Mouse (Mus musculus) liver, embryonic 15.5 days (tissue): ENCODE results near the gene Tnip2. TPM values are rescaled to one million over a fixed set of nuclear protein-coding genes. Genes with fewer than 3 reads are reported as not detected.

ENCODE experiments used
- ATAC-seq: fragments of 200-750 bp; cut with Nextera tagmentation; 2 replicates; pipeline ENCODE4 v1.8.0; 2017; ENCODE audit warnings: moderate number of reproducible peaks, mild to moderate bottlenecking, moderate library complexity; ENCODE audit not compliant: insufficient read depth
- H3K27ac ChIP-seq: fragments of 300-500 bp; sonication (generic); replicated peaks from 2 replicates; pipeline ENCODE4 v1.5.1; 2015; ENCODE audit warnings: mild to moderate bottlenecking, inconsistent platforms
- H3K27me3 ChIP-seq: fragments of 300-500 bp; sonication (generic); 2 replicates; pipeline ENCODE4 v1.6.1; 2015; ENCODE audit warnings: mild to moderate bottlenecking, inconsistent platforms
- H3K36me3 ChIP-seq: fragments of 300-500 bp; sonication (generic); replicated peaks from 2 replicates; pipeline ENCODE4 v1.6.1; 2015; ENCODE audit warnings: moderate library complexity, mild to moderate bottlenecking, inconsistent platforms
- H3K4me1 ChIP-seq: fragments of 300-500 bp; sonication (generic); replicated peaks from 2 replicates; pipeline ENCODE4 v1.6.1; 2015; ENCODE audit warnings: inconsistent platforms
- H3K4me2 ChIP-seq: fragments of 300-500 bp; sonication (generic); 2 replicates; pipeline ENCODE4 v1.6.1; 2015; ENCODE audit warnings: moderate library complexity, mild to moderate bottlenecking, inconsistent platforms
- H3K4me3 ChIP-seq: fragments of 300-500 bp; sonication (generic); replicated peaks from 2 replicates; pipeline ENCODE4 v1.5.1; 2015; ENCODE audit warnings: mild to moderate bottlenecking, inconsistent platforms
- H3K9ac ChIP-seq: fragments of 300-500 bp; sonication (generic); 2 replicates; pipeline ENCODE4 v1.6.1; 2015; ENCODE audit warnings: moderate library complexity, mild to moderate bottlenecking, inconsistent platforms
- H3K9me3 ChIP-seq: fragments of 300-500 bp; sonication (generic); replicated peaks from 2 replicates; pipeline ENCODE4 v1.6.1; 2016; ENCODE audit warnings: inconsistent platforms
- WGBS: fragments of 180-500 bp; shearing (Covaris S2); methylation state at CpG from one replicate; pipeline ENCODE4 v1.1.7; 2015; ENCODE audit warnings: mixed read lengths; ENCODE audit not compliant: insufficient replicate concordance; 5-methylcytosine and 5-hydroxymethylcytosine counted together
- polyA plus RNA-seq: library from polyadenylated mRNA; unstranded; fragments of >200 nt; fragmentation: Nextera tagmentation; extraction: Ambion mirVana; gene quantifications from 2 replicates; pipeline ENCODE4 v1.2.1, GENCODE M21; 2015

Gene Tnip2
- polyA plus RNA-seq, 1 experiment from 2014 or later, result 5.5 TPM

- H3K36me3 ChIP-seq, result peaks cover 93% of the 10 kb centered on the region
- H3K27me3 ChIP-seq, result no peaks in the 10 kb centered on the region
These were observed 52.5 kb downstream of the Tnip2 start for GRCm38 (mm10) chr5:34461294-34461693.

GRCm38 (mm10) chr5:34458994-34459393 lies 54.8 kb downstream of the Tnip2 start:
- 77% methylated on average over 1 of the region's 1 CpGs for WGBS
- Histone ChIP-seq H3K36me3 (peaks cover 87% of the 10 kb centered on the region), H3K27ac (no peak overlapping the region), H3K27me3 (no peaks in the 10 kb centered on the region), H3K4me3 (no peak overlapping the region), H3K4me2 (no peak overlapping the region), H3K9ac (no peak overlapping the region), H3K4me1 (no peaks in the 10 kb centered on the region), H3K9me3 (no peaks in the 10 kb centered on the region)
- no peak for ATAC-seq

More at GRCm38 (mm10) chr5:34461294-34461693, 52.5 kb downstream of the Tnip2 start:
- H3K9ac ChIP-seq, result no peak overlapping the region
- ATAC-seq, result no peak
- no peaks in the 10 kb centered on the region for H3K4me1 ChIP-seq
- WGBS, result 83% methylated on average over 4 of the region's 4 CpGs
- no peak overlapping the region for H3K4me3 ChIP-seq
- no peak overlapping the region for H3K27ac ChIP-seq
- no peaks in the 10 kb centered on the region for H3K9me3 ChIP-seq
- no peak overlapping the region for H3K4me2 ChIP-seq

- no peak overlapping the region for H3K27ac ChIP-seq
These were observed 67.6 kb downstream of the Tnip2 start for GRCm38 (mm10) chr5:34446207-34446606.

More at GRCm38 (mm10) chr5:34446207-34446606, 67.6 kb downstream of the Tnip2 start:
- WGBS, result 83% methylated on average over 9 of the region's 9 CpGs
- Histone ChIP-seq H3K36me3 (peaks cover 62% of the 10 kb centered on the region), H3K27me3 (no peaks in the 10 kb centered on the region), H3K4me2 (no peak overlapping the region), H3K9me3 (no peaks in the 10 kb centered on the region), H3K4me3 (no peak overlapping the region), H3K9ac (no peak overlapping the region), H3K4me1 (peaks cover 8% of the 10 kb centered on the region)
- ATAC-seq, result no peak

Other genes starting within 250 kb of the Tnip2 start
- gene Zfyve28, start 225.5 kb downstream of the Tnip2 start, polyA plus RNA-seq, result 0.07 TPM in 1 of 2 replicates, not detected in the other
- gene Cfap99, start 225.4 kb downstream of the Tnip2 start, polyA plus RNA-seq, result not detected in 2 replicates
- gene Rnf4, start 177.7 kb downstream of the Tnip2 start, polyA plus RNA-seq, result 69.8 and 71.7 TPM in 2 replicates
- 3.2 and 4.3 TPM in 2 replicates for gene Fam193a, start 144.1 kb downstream of the Tnip2 start, polyA plus RNA-seq
- 3.7 and 5.5 TPM in 2 replicates for gene Sh3bp2, start 11.8 kb upstream of the Tnip2 start, polyA plus RNA-seq
- 135 and 144 TPM in 2 replicates for gene Add1, start 59.7 kb upstream of the Tnip2 start, polyA plus RNA-seq
- 50.6 and 51.1 TPM in 2 replicates for gene Mfsd10, start 123.2 kb upstream of the Tnip2 start, polyA plus RNA-seq
- 10.8 and 11.3 TPM in 2 replicates for gene Nop14, start 146.2 kb upstream of the Tnip2 start, polyA plus RNA-seq
- gene Grk4, start 146.4 kb upstream of the Tnip2 start, polyA plus RNA-seq, result 0.48 and 0.67 TPM in 2 replicates
- 4.8 and 6.1 TPM in 2 replicates for gene Htt, start 247.7 kb upstream of the Tnip2 start, polyA plus RNA-seq